Mouse (Mus musculus): ENCODE measurements around the gene Eif5a.

Gene Eif5a

DNA sequence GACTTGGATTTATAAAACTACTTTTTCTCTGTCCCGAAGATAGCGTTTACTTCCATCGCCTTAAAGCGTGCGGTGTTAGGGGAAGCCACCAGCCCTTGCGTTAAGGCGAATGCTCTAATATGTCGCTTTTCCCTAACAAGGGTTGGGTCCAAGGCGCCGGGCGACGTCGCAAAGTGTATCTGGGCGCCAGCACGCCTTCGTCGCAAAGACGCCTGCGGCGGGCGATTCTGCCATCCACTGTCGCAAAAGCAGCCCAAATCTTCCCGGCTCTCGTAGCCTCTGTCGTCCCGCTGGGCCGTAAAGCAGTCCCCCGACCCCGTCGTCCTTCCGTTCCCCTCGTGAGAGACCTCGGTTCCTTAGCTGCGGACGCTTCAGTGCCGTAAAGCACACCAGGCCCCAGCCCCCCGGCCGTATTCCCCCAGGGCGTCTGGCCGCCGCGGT, 20.3 kb downstream of the Eif5a start:
- peak; percentile 92 for DNase-seq (ENCODE audit: low spot score)

DNA sequence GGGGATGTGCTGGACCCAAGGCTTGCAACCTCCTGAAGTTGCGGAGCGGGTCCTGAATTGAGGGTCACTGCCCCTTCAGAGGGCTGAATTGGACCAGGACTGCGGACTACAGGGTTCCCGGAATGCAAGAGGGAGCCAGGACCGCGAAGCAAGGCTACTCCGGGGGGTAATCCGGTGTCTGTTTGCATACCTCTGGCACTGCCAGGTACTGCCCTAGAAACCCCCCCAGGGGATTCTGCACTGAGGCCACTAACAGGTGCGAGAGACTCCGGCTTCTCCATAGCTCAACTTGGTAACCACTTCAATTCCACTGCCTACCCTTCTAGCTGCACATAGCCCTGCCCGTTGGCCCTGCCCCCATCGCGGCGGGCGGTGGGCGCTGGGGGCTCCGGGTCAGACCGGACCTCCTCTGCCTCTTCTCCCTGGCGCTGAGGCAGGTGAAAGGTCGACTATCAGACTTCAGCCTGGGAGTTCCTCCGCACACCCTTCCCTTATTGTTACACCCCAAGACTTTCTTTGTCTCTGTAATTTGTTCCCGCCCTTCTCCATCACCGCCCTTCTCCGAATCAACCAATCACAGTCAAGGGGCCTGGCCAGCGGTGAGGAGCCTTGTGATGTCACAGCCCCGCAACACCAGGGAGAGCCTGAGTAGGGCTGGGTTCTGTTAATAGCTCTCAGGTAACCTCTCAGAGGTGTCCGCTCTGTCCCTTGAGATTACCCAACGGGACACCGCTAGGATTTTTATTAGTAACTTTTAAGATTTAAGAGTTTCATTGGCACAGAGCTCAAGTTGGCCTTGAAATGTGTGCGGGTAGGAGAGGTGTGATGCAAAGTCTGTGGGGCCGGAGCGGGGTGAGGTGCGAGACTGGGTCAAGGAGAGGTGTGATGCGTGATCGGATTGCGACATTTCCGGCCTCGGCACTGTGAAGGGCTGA, 21.0 kb downstream of the Eif5a start, which contains the start of the genes 2810408A11Rik and Neurl4:
TSS of gene 2810408A11Rik (minus strand) at position 517 of the 935 bp plus-strand sequence.
TSS of gene Neurl4 (plus strand) at position 602 of the 935 bp plus-strand sequence.
- DNase-seq (ENCODE audit: low spot score) = peak; percentile 84

DNA sequence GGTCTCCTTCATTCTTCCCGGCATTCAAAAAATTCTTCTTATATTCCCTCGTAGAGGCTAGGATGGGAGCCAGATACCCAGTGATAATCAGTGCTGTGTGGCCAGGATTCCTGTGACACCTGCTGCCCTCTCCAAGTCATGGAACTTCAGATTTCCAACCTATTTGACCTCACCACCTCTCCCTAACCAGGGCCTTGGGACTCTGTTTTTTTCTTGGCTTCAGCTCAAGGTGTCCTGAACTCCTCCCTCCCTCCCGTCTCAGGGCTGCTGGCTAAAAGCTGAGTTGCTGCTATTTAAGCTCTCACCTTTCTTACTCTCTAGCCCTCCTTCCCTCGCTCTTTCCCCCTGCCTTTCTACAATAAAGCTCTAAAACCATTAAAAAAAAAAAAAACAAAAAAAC, 21.9 kb downstream of the Eif5a start:
- DNase-seq (ENCODE audit: low spot score) = no peak

DNA sequence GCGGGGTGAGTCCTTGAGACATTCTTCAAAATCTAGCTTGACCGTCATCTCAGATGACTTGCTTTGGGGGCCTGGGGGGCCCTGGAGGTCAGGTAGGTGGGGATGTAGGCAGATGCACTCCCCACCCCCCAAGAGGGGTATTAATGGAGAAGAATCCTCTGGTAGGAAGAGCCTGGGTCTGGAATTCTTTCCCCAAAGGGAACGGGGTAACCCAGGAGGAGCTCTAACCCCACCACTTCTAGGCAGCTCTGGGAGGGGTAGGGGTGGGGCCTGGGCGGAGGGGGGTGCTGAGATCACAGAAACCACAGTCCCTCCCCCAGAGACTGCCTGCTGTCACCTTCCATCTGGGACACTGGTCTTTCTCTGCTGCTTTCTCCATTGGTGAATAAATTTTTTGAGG, 26.5 kb downstream of the Eif5a start, which contains the start of gene Acap1:
TSS of gene Acap1 (minus strand) at position 249 of the 400 bp plus-strand sequence.
- DNase-seq (ENCODE audit: low spot score) = no peak

DNA sequence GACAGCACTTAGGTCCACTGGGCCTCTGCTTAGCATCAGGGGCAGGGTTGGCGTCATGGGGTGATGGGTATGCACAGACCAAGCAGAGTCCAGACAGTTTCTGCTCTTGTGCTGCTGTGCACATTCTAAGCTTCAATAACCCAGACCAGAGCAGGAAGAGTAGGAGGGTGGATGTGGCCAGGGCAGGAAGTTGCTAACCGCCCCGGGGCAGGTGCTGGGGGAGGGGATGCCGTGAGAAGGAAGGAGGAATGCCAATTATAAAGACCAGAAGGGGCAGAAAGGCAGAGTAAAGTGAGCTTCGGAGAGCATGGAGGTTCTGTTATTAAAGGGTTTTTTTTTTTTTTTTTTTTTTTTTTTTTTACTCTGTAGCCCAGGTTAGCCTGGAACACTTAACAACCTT, 27.1 kb downstream of the Eif5a start:
- no peak for DNase-seq (ENCODE audit: low spot score)

DNA sequence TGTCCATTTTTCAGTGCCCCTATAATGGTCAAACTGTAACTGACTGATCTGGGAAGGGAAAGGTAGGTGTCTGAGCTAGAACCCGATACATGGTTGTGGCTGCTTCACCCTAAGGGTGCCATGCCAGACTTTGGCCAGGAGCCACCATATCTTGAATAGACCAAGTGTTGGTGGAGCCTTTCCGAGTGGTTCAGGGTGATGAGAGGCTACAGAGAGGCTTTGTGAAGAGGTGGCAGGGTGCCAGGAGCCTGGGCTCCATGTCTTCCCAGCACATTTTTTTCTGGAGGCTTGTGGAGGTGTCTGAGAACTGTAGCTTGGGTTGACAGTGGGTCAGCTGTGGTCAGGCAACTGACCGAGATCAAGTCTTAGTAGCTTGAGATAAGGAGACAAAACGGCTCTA, 30.3 kb downstream of the Eif5a start:
- DNase-seq (ENCODE audit: low spot score) = no peak

DNA sequence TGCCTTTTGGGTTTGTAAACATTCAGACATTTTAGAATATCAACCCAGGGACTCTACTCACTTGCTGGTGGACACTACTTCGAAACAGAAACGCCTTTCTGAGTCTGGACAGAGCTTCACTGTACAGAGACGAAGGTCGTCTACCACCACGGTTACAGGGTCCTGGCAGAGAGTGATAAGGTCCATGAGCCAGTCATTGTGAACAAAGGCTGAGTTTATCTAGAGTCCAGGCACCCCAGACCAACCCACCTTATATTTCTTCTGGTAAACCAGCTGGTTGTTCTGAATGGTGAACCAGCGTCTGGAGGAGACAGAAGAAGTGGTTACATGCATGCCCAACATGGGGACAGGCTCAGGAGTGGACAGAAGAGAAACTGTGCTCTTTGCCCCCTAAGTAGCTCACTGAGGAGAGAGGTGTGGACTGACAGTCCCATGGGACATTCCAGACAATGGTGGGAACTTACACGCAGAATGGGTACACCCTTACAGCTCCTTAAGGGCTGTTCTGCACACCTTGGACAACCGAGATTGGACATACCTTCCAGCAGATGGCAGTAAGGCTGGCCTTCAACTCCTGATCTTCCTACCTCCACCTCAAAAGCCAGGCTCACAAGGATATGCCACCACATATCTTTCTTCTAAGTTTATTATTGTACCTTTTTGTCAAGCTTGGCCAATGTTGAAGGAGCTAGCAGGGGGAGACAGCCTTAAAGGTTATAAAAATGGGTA, 34.7 kb downstream of the Eif5a start:
- DNase-seq (ENCODE audit: low spot score) = no peak

DNA sequence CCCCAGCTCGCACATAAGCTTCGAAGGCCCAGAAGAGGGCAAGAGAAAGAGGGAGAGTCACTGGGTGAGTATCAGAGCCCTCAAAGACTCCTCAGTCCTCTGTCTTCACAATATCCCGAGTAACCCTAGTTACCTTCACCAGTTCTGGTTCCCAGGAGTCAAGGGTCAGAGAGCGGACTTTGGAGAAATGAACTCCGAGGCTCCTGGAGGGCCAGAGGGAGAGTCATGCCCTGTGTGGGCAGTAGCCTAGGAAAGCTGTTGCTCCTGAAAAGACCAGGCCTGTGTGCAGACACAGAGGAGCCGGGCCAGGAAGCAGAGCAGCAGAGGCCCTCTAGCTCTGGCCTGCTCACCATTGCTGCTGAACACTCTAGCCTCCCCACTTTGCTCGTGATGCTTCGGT, 37.1 kb downstream of the Eif5a start:
- DNase-seq (ENCODE audit: low spot score) = no peak

DNA sequence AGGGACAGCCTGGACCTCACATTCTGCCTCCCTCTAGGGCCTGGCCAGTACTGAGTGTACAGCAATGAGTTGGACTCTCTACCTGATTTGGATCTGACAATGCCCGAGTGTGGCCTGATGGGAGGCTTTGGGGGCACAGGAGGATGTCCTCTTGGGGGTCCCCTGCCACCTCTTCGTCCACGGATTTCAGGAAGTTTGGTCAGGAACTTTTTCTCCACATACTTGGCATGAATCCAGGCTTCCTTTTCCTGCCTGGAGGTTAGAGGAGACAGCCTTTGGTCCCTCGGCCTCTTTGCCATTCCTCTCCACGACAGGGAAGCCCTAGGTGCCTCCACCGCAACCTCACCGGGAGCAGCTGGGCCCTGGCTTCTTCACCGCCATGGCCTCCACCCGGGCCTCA, 37.5 kb downstream of the Eif5a start:
- no peak for DNase-seq (ENCODE audit: low spot score)

DNA sequence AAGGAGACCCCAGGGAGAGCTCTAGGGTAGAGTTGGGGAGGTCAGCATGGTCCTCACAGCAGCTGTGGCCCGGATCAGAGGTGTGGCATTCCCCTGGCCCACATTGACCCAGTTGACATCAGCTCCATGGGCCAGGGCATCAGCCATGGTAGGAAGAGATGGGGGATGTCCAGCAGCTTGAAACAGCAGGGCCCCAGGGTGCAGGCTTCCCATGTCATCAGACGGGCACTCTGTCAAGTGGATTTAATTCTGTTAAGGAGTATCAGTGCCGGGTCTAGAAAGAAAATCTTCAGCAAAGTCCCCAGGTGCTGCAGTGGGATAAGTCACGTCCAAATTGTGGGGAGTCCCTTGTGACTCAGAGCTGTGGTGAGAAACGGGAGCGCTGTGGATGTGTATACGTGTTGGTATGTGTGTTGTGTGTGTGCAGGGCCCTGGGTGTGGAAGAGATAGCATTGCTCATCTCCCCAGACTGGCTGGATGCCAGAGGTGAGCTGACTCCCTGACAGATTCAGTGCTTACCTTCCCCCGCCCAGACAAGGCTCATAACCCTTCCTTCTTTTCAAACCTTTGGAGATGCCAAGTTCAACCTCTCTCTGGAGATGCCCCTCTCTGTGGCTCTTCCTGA, 38.1 kb downstream of the Eif5a start:
- DNase-seq (ENCODE audit: low spot score) = no peak

DNA sequence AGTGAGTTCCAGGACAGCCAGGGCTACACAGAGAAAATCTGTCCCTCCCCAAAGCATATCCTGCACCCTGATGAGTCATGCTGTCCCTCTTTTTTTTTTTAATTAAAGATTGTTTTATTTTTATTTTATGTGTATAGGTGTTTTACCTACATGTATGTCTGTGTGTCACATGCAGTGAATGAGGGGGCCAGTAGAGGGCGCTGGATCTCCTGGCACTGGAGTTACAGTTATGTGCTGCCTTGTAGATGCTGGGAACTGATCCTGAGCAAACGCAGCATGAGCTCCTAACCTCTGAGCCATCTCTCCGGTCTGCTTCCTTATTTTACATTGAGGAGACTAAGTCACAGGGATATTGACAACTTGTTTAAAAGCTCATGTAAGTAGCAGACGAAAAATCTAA, 38.7 kb downstream of the Eif5a start:
- no peak for DNase-seq (ENCODE audit: low spot score)

DNA sequence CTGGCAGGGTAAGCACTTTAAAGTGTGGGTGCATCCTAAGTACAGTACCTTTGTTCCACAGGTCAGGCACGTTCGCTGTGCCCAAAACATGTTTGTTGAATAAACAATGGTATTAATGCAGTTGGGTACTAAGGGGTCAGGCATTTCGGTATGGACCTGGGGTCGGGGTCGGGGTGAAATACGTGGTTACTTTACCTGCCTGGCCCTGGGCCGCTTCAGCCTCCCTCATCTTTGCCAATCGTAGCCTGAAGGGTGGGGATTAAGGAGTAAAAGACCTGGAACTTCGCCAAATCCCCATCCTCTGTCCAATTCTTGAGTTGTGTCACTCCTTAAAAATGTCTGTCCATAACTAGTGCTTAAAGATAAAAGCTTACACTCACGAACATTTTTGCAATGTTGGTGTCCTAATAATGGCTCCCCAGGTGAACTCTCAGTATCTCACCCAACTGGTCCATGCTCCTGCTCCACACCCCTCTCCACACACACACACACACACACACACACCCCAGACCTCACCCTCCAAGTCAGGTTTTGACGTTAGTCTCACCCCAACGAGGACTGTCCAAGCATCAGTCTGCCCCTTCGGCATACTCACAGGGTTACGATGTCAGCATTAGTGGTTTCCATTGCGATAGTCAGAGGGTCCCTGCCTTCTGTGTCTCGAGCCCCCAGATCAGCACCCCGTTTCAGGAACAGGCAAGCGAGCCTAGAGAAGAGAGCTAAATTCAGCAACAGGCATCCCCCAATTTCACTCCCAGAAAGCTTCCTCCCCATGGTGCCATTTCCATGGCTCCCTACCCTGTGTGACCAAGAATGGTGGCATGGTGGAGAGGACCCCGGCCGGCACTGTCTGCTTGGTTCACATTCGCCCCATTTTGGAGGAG, 39.7 kb downstream of the Eif5a start:
- DNase-seq (ENCODE audit: low spot score) = no peak

DNA sequence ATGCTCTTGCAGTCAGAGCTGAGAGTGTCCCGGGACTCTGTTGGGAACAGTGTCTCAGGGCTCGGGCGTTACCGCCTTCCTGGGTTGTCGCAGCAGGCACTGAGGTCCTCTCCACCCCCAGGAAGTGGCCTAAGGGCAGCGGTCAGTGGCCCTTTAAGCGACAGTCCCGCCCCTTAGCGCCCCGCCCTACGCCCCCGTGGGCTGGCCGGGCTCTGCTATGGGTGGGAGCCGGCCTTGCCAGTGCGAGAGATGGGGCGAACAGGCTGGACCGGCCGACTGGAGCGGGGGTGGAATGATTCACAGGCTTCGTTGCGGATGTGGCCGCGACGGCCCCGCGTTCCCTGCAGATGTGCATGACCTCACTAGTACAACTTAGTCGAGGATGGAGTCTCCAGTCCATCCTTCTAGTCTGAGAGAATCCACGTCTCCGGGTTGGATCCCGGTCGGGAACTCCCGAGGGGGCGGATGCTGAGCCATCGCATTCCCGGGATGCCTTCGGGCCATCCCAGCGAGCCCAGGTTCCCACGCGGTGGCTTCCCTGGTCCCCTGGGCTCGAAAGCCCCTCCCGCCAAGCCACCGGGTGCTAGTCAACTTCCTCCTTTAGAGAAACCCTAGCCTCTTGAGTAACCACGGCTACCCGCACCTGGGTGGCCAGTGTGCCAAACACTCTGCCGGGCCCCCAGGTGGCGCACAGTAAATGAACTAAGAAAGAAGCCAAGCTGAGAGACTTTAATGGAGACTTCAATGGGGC, 40.7 kb downstream of the Eif5a start, which contains the start of gene Kctd11:
TSS of gene Kctd11 (minus strand) at position 554 of the 751 bp plus-strand sequence.
- DNase-seq (ENCODE audit: low spot score) = no peak

DNA sequence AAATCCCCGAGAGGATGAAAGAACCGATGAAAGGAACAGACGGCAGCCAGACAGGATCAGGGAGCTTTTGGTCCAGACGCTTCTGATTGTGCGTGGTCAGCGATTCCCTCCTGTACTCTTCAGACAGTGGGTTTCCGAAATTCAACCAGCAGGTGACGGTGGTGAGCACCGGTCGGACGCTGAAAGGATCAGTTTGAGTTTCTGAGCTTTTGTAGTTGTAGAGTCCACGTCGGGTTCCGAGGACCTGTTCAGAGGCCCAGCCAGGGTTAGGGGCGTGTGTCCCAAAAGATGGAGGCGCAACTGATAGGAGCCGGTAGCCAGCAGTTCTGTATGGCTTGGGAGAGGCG, 41.3 kb downstream of the Eif5a start:
- no peak for DNase-seq (ENCODE audit: low spot score)

DNA sequence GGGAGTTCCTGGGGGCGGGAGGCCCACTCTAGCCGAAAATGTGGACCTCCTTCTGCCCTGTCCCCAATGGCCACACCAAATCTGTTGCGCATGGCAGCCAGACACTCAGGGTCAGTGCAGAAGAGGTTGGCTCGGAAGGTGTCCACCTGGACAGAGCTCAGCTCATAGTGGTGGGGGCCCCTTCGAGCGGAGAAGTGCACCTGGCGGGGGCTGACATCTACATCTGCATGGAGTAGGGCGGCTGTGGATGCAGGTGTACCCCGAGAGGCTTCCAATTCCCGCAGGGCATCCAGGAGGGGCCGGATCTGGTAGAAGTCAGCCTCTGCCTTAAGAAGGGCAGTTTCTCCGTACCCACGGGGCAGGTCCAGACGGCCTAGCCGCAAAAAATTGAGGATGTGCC, 42.0 kb downstream of the Eif5a start:
- no peak for DNase-seq (ENCODE audit: low spot score)

DNA sequence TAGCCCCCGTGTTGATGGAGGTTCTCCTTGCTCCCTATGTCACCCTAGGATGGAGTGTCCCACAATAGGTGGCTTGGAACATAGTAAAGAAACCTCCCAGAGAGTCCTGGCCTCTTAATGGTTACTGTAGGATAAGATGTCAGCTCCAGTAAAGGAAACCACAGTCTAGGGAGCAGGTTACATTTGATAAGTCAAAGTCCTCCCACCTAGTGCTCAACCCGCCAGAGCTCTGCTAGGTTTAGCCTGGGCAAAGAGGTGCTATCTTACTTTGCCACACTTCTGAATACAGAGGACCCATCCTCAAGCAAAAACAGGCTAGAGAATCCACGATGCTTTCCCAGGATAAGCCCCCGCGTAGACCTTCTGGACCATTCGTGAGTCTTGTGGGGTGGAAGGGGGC, 42.8 kb downstream of the Eif5a start:
- no peak for DNase-seq (ENCODE audit: low spot score)

DNA sequence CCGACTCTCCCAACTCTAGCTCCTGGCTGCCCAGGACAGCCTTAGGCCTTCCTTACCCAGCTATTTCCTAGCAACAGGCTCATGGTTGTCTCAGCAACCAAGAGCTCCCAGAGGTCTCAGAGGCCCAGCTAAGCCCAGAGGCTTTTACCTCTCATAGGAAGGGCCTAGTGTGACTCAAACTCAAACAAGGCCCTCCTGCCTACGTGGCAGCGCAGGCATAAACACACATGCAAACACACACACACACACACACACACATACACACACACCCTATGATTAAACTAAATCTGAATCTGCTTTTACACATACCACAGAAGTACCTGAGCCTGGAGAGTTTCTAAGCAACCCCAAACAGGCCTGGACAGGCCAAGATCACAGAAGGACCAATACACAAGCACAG, 43.4 kb downstream of the Eif5a start:
- DNase-seq (ENCODE audit: low spot score) = no peak

DNA sequence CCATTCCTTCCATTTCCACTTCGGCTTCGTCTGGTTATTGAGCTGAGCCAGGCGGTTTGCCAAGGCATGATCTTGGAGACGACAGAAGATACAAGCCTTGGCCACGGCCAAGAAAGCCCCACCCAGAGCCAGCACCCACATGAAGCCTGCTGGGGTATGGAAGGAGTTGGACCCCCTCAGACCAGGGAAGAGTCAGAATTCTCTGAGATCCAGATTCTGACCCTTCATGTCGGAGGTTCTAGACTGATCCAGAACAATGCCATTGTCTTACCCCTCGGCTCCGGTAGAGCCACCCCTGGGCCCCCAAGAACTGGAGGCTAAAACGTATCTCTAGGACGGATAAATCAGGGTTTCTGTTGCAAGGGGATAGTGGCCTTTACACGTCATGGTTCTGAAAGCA, 43.9 kb downstream of the Eif5a start, which contains the start of gene Tmem95:
TSS of gene Tmem95 (minus strand) at position 141 of the 400 bp plus-strand sequence.
- no peak for DNase-seq (ENCODE audit: low spot score)

DNA sequence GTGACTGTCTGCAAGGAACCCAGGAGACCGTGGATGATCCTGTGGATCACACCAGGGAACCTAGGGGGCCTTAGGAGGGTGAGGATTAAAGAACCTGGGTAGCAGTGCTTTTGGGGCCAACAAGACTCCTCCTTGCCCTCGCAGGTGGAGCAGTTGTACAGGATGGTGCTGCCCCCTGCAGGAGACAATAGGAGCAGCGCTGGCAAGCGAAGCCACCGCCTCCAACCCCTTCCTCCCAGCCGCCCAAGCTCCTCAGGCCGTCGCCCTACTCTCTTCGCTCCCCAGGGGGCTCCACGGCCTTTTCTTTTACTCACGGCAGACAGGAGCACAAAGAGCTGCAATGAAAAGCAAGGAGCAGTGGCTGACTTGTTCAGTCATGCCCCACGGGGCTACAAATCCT, 44.9 kb downstream of the Eif5a start:
- DNase-seq (ENCODE audit: low spot score) = peak; percentile 53

DNA sequence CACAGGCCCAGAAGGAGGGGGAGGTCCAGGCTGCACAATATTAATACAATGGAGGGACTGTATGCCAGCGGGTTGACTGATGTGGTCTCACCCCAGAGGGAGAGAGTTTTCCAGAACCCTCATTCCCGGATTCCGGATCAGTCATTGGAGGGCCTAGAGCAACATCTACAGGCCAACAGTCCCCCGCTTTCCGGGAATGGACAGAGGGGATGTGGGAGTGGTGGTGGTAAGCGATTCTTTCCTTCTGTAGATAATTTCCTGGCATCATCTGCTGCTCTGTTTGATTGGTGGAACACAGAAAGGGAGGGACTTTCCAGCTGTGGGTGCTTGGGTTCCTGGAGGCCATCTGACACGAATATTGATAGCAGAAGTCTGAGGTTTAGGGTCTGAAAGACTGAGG, 45.6 kb downstream of the Eif5a start:
- no peak for DNase-seq (ENCODE audit: low spot score)

DNA sequence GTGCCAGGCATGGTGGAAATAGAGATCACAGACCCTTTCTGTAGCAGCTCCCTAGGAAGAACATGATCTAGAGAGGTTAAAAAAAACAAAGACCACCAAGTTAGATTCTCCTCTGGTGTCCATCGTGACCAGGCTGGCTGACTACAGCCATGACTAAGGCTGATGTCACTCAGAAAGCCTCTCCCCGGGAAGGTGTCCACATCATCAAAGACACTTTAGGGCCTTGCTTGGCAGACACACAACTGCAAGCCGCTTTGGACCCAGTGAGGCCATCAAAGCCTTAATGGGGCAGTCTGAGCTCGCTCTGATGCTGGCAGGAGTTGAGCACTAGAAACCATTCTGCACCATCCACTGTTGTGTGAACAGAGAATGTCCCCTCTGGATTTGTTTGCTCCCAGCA, 49.3 kb downstream of the Eif5a start:
- DNase-seq (ENCODE audit: low spot score) = no peak

Data from layer of hippocampus, adult 9-10 months (tissue).